Mouse (Mus musculus) embryonic facial prominence, embryonic 15.5 days (tissue): ENCODE measurements around the gene Gmeb2. TPM values are rescaled to one million over a fixed set of nuclear protein-coding genes. Genes with fewer than 3 reads are reported as not detected.

Source experiments
- ATAC-seq: fragments of 200-750 bp; cut with Nextera tagmentation; 2 replicates; pipeline ENCODE4 v1.8.0; 2017; ENCODE audit warnings: low read depth, moderate TSS enrichment; ENCODE audit not compliant: insufficient number of reproducible peaks, low FRiP score, low TSS enrichment
- H3K27ac ChIP-seq: fragments of 300-500 bp; sonication (generic); replicated peaks from 2 replicates; pipeline ENCODE4 v1.5.1; 2015; ENCODE audit warnings: mild to moderate bottlenecking, inconsistent platforms
- H3K27me3 ChIP-seq: fragments of 300-500 bp; sonication (generic); 2 replicates; pipeline ENCODE4 v1.6.1; 2015; ENCODE audit warnings: inconsistent platforms
- H3K36me3 ChIP-seq: fragments of 300-500 bp; sonication (generic); 2 replicates; pipeline ENCODE4 v1.6.1; 2015; ENCODE audit warnings: mild to moderate bottlenecking, inconsistent platforms
- H3K4me1 ChIP-seq: fragments of 300-500 bp; sonication (generic); 2 replicates; pipeline ENCODE4 v1.6.1; 2015; ENCODE audit warnings: inconsistent platforms
- H3K4me2 ChIP-seq: fragments of 300-500 bp; sonication (generic); replicated peaks from 2 replicates; pipeline ENCODE4 v1.6.1; 2015; ENCODE audit warnings: mild to moderate bottlenecking, inconsistent platforms
- H3K4me3 ChIP-seq: fragments of 300-500 bp; sonication (generic); replicated peaks from 2 replicates; pipeline ENCODE4 v1.5.1; 2015; ENCODE audit warnings: mild to moderate bottlenecking, inconsistent platforms
- H3K9ac ChIP-seq: fragments of 300-500 bp; sonication (generic); 2 replicates; pipeline ENCODE4 v1.6.1; 2015; ENCODE audit warnings: inconsistent platforms
- H3K9me3 ChIP-seq: fragments of 300-500 bp; sonication (generic); replicated peaks from 2 replicates; pipeline ENCODE4 v1.6.1; 2016; ENCODE audit warnings: inconsistent platforms
- WGBS: fragments of 180-500 bp; shearing (Covaris S2); methylation state at CpG from one replicate; pipeline ENCODE4 v1.1.7; 2015; 5-methylcytosine and 5-hydroxymethylcytosine counted together
- polyA plus RNA-seq: library from polyadenylated mRNA; unstranded; fragments of >200 nt; fragmentation: Nextera tagmentation; extraction: Ambion mirVana; gene quantifications from 2 replicates; pipeline ENCODE4 v1.2.1, GENCODE M21; 2015

Gmeb2 gene
- polyA plus RNA-seq, 1 experiment from 2014 or later = 14.7 TPM

- WGBS = 93% methylated on average over 2 of the region's 2 CpGs
- Histone ChIP-seq H3K9ac (no peak overlapping the region), H3K27me3 (no peaks in the 10 kb centered on the region), H3K4me3 (no peak overlapping the region), H3K9me3 (no peaks in the 10 kb centered on the region), H3K4me2 (no peak overlapping the region), H3K27ac (no peak overlapping the region), H3K36me3 (peaks cover 65% of the 10 kb centered on the region), H3K4me1 (no peaks in the 10 kb centered on the region)
- ATAC-seq = no peak
Measured at GRCm38 (mm10) chr2:181273829-181274228, 14.0 kb downstream of the Gmeb2 start.

GRCm38 (mm10) chr2:181272092-181272491 lies 15.7 kb downstream of the Gmeb2 start:
- H3K27ac ChIP-seq = no peak overlapping the region
- H3K9me3 ChIP-seq = no peaks in the 10 kb centered on the region
- ATAC-seq = no peak
- no peaks in the 10 kb centered on the region for H3K4me1 ChIP-seq
- WGBS = 85% methylated on average over 2 of the region's 2 CpGs
- peaks cover 52% of the 10 kb centered on the region for H3K36me3 ChIP-seq
- no peak overlapping the region for H3K9ac ChIP-seq
- H3K27me3 ChIP-seq = no peaks in the 10 kb centered on the region
- H3K4me2 ChIP-seq = no peak overlapping the region
- no peak overlapping the region for H3K4me3 ChIP-seq

DNA sequence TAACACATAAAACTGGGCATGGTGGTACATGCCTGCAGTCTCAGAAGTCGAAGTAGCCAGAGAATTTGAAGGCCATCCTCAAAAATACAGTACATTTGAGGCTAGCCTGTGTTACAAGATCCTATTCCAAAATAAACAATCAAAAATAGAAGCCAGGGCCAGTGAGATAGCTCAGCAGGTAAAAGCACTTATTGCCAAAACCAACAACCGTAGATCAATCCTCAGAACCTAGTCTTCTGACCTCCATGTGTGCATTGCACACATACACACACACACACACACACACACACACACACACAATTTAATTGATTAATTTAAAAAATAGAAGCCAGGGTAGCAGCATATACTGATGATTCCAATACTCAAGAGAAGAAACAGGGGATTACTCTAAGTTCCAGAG lies 21.0 kb downstream of the Gmeb2 start:
- no peaks in the 10 kb centered on the region for H3K27me3 ChIP-seq
- no peak overlapping the region for H3K4me2 ChIP-seq
- 95% methylated on average over 2 of the region's 2 CpGs for WGBS
- H3K4me3 ChIP-seq = no peak overlapping the region
- no peaks in the 10 kb centered on the region for H3K9me3 ChIP-seq
- no peak for ATAC-seq
- peaks cover 67% of the 10 kb centered on the region for H3K36me3 ChIP-seq
- no peaks in the 10 kb centered on the region for H3K4me1 ChIP-seq
- no peak overlapping the region for H3K27ac ChIP-seq
- no peak overlapping the region for H3K9ac ChIP-seq

DNA sequence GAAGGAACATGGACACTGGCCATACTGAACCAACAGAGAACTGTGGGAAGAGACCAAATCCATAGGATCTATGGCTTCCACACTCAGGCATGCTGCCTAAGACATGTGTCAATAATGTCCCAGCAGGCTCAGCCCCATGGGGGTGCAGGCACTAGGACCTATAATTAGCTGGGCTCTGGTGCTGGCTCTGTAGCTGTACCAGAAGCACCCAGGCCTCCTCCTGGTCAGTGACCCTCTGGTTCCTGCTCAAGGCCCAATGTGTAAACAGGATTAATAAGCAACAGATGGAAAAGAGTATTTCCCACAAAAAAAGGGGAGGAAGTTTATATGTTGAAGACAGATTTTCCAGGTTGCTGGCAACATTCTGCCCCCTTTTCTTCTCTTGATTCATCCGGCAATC lies 34.6 kb downstream of the Gmeb2 start:
- no peak overlapping the region for H3K4me2 ChIP-seq
- ATAC-seq = no peak
- H3K27me3 ChIP-seq = no peaks in the 10 kb centered on the region
- H3K4me1 ChIP-seq = no peaks in the 10 kb centered on the region
- WGBS = 82% methylated on average over 1 of the region's 1 CpGs
- H3K36me3 ChIP-seq = peaks cover 71% of the 10 kb centered on the region
- no peaks in the 10 kb centered on the region for H3K9me3 ChIP-seq
- H3K9ac ChIP-seq = no peak overlapping the region
- H3K4me3 ChIP-seq = no peak overlapping the region
- H3K27ac ChIP-seq = no peak overlapping the region

DNA sequence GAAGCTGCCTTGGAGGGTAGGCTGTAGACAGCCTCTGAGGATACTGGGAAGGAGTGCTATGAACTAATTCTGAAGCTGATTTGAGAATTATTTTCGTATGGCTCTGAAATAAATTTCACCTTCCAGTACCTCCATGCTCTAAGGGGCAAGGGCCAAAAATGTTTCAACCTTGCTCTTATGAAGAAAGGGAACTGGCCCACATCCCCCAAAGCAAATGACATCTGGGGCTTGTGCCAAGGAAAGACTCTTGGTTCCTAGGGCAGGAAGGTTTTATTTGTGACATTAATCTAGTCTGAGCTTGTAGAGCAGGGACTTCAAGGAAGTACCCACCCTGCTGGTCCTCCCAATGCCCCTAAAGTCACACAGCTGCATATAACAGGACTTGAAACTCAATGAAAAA lies 36.0 kb downstream of the Gmeb2 start:
- H3K36me3 ChIP-seq = peaks cover 57% of the 10 kb centered on the region

DNA sequence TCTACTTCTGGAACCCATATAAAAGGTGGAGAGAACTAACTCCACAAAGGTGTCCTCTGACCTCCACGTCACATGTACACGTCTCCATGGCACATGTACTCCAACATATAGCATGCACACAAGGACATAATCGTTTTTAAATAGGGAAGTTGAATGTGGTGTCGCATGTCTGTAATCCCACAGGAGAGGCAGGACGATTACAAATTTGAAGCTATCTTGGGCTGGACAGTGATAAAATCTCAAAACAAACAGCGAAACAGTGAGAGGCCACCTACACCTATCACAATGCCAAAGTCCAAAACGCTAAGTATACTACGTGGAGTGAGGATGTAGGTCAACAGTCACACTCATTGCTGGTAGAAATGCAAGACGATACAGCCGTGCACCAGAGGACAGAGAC lies 38.6 kb downstream of the Gmeb2 start:
- H3K27me3 ChIP-seq = no peaks in the 10 kb centered on the region
- no peak overlapping the region for H3K4me2 ChIP-seq
- H3K4me3 ChIP-seq = no peak overlapping the region
- H3K36me3 ChIP-seq = peaks cover 34% of the 10 kb centered on the region
- WGBS = 80% methylated on average over 10 of the region's 10 CpGs
- H3K27ac ChIP-seq = no peak overlapping the region
- H3K4me1 ChIP-seq = no peaks in the 10 kb centered on the region
- H3K9ac ChIP-seq = no peak overlapping the region
- H3K9me3 ChIP-seq = no peaks in the 10 kb centered on the region
- no peak for ATAC-seq

More for the DNA sequence above, 36.0 kb downstream of the Gmeb2 start:
- Histone ChIP-seq H3K4me1 (no peaks in the 10 kb centered on the region), H3K27ac (no peak overlapping the region), H3K4me2 (no peak overlapping the region), H3K9ac (no peak overlapping the region), H3K9me3 (no peaks in the 10 kb centered on the region), H3K27me3 (no peaks in the 10 kb centered on the region), H3K4me3 (no peak overlapping the region)
- WGBS = 82% methylated on average over 1 of the region's 1 CpGs
- ATAC-seq = no peak

- H3K9me3 ChIP-seq = no peaks in the 10 kb centered on the region
- no peak overlapping the region for H3K4me2 ChIP-seq
- H3K9ac ChIP-seq = no peak overlapping the region
- H3K4me3 ChIP-seq = no peak overlapping the region
- no peak overlapping the region for H3K27ac ChIP-seq
- no peak for ATAC-seq
- 24% methylated on average over 2 of the region's 2 CpGs for WGBS
- H3K36me3 ChIP-seq = peaks cover 3% of the 10 kb centered on the region; the same call in 1 of the 2 replicates
- peaks cover 10% of the 10 kb centered on the region for H3K4me1 ChIP-seq
- no peaks in the 10 kb centered on the region for H3K27me3 ChIP-seq
Measured at GRCm38 (mm10) chr2:181245031-181245430, 42.8 kb downstream of the Gmeb2 start.

- H3K9ac ChIP-seq = no peak overlapping the region
- 32% methylated on average over 11 of the region's 11 CpGs for WGBS
- H3K4me3 ChIP-seq = no peak overlapping the region
- no peak for ATAC-seq
- H3K36me3 ChIP-seq = no peaks in the 10 kb centered on the region
- H3K4me2 ChIP-seq = no peak overlapping the region
- no peaks in the 10 kb centered on the region for H3K9me3 ChIP-seq
- peaks cover 10% of the 10 kb centered on the region for H3K4me1 ChIP-seq
- H3K27ac ChIP-seq = no peak overlapping the region
- H3K27me3 ChIP-seq = no peaks in the 10 kb centered on the region
Measured at GRCm38 (mm10) chr2:181243706-181244394, 44.0 kb downstream of the Gmeb2 start.

DNA sequence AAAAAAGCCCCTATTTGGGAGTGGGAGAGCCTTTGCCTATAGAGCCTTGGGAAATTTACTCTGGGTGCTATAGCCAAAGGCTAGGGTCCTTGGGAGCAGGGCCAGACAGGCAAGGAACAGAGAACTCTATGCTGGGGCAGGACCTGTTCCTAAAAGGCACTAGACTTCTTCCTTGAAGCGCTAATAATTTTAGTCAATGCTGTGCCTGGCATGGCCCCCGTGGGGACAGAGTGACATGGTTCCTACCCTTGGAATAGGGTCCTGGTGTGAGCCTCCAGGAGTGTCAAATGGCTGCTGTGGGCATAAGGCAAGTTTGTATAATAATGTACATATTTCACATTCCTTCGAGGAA lies 45.5 kb downstream of the Gmeb2 start:
- Histone ChIP-seq H3K4me3 (peak overlapping the region; percentile 48), H3K27me3 (no peaks in the 10 kb centered on the region), H3K9me3 (no peaks in the 10 kb centered on the region), H3K27ac (no peak overlapping the region), H3K4me2 (peak overlapping the region; percentile 59), H3K36me3 (0 out of 2 replicates have a peak, but pooled peaks cover 3% of the 10 kb centered on the region), H3K9ac (no peak overlapping the region), H3K4me1 (peaks cover 10% of the 10 kb centered on the region)
- no peak for ATAC-seq
- 44% methylated on average over 3 of the region's 3 CpGs for WGBS

- Histone ChIP-seq H3K4me1 (peaks cover 10% of the 10 kb centered on the region), H3K36me3 (0 out of 2 replicates have a peak, but pooled peaks cover 3% of the 10 kb centered on the region), H3K9me3 (no peaks in the 10 kb centered on the region), H3K4me3 (peak within 1 kb of the TSS; percentile 48), H3K4me2 (peak within 1 kb of the TSS; percentile 59), H3K27ac (no peak within 1 kb of the TSS), H3K9ac (peak within 1 kb of the TSS; percentile 31), H3K27me3 (no peaks in the 10 kb centered on the region)
- peak; percentile 71 for ATAC-seq
- 3% methylated on average over 16 of the region's 16 CpGs for WGBS
Measured at GRCm38 (mm10) chr2:181241602-181242313, 46.1 kb downstream of the Gmeb2 start, which contains the start of gene Helz2. Helz2 (minus strand) TSS chr2:181242027.

- no peak for ATAC-seq
- Histone ChIP-seq H3K36me3 (0 out of 2 replicates have a peak, but pooled peaks cover 3% of the 10 kb centered on the region), H3K27me3 (no peaks in the 10 kb centered on the region), H3K9me3 (no peaks in the 10 kb centered on the region), H3K4me2 (peak overlapping the region; percentile 59), H3K27ac (no peak overlapping the region), H3K4me3 (peak overlapping the region; percentile 48; the same call in 1 of the 2 replicates), H3K9ac (no peak overlapping the region), H3K4me1 (peaks cover 10% of the 10 kb centered on the region)
- 90% methylated on average over 13 of the region's 13 CpGs for WGBS
Measured at GRCm38 (mm10) chr2:181240806-181241440, 46.9 kb downstream of the Gmeb2 start.
